Mouse (Mus musculus): ENCODE data around the gene Kif24.

DNA sequence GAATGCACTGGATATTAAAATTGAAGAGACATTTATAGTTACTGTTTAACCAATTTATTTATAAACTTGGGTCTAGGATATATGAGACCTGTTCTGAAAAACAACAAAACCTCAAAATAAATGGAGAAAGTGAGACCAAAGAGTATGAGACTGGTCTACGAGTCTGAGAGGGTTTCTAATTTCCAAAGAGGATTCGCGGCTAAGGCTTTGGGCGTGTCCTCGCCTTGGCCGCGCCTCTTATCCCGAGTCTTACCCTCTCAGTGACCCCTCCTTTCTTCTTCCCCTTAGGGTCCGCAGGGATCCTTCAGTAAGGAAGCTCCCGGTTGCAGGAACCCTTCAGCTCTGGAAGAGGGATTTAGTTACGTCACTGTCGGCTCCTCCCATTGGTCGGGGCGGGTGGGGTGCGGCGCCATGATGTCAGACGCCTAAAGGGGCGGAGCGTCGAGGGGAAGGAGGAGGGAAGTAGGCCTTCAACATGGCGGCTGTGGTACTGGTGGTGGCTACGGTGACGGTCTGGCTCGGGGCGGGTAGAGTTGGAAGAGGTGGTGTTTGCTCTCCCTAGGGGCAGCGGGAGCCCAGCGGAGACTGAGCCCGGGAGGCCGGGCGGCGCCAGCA, 116.0 kb downstream of the Kif24 start, which contains the start of gene Ubap1:
- TF ChIP-seq POLR2A (IDR thresholded peaks at IDR 0.05; ENCODE audit: low read depth, low read length) (peak; percentile 86), CTCF (IDR thresholded peaks at IDR 0.05; ENCODE audit: extremely low read depth, insufficient read depth, insufficient read length, insufficient replicate concordance) (no peak)

All from spleen, adult 2 months (tissue).